Mouse (Mus musculus) gastrocnemius, adult 2 months (tissue): ENCODE data around the gene Emc3. TPM values are rescaled to one million over a fixed set of nuclear protein-coding genes. Genes with fewer than 3 reads are reported as not detected.

Experiments
- DNase-seq: peaks from one replicate; pipeline ENCODE4 v3.0.0; 2022
- H3K27ac ChIP-seq: fragments of 200-600 bp; 2 replicates; pipeline ENCODE4 v1.8.1; 2022; ENCODE audit warnings: mild to moderate bottlenecking
- H3K4me3 ChIP-seq: fragments of 200-600 bp; 2 replicates; pipeline ENCODE4 v1.8.1; 2022; ENCODE audit warnings: mild to moderate bottlenecking, moderate library complexity
- CTCF ChIP-seq: fragments of 200-600 bp; IDR thresholded peaks from 2 replicates; pipeline ENCODE4 v1.8.1; 2022; ENCODE audit warnings: antibody characterized with exemption, mild to moderate bottlenecking, moderate library complexity
- intact Hi-C: fragments of 180-260 bp; cut with DNase I; formaldehyde crosslinking; loops from one replicate; pipeline ENCODE4 v1.15.1; 2025
- microRNA-seq: library from miRNA; unstranded; fragments of <30 nt; microRNA quantifications from one replicate; pipeline ENCODE4 v1.2.0, GENCODE M21; 2021
- total RNA-seq, 2 experiments: library from RNA; stranded (reverse); gene quantifications; 2 replicates each; pipeline ENCODE4 v1.2.3; 2021

Emc3 gene
- total RNA-seq, 2 experiments from 2014 or later: 54.9 to 63.2 TPM

DNA sequence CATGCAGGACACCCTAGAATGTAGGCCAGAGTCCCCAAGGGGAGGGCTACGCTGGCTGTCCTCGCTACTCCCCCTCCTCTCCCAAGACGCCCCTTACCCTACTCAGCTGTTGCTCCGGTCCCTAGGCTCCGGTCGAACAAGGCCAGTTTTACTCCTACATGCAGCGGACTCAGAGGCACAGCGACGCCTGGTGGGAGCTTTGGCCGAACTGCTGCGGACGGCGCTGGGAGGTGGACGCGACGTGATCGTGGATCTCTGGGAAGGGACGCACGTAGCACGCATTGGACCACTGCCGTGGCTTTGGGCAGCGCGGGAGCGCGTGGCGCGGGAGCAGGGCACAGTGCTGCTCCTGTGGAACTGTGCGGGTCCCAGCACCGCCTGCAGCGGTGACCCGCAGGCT lies 62.0 kb downstream of the Emc3 start:
- DNase-seq: peak; percentile 87
- intact Hi-C loops: loop anchor here (1.0 kb wide), 2 partner anchors 25 to 28 kb away; no protein-coding TSS in a partner anchor
- peak; percentile 63 for TF ChIP-seq CTCF
- Histone ChIP-seq H3K27ac (peak overlapping the region; percentile 71), H3K4me3 (peak overlapping the region; percentile 69)

DNA sequence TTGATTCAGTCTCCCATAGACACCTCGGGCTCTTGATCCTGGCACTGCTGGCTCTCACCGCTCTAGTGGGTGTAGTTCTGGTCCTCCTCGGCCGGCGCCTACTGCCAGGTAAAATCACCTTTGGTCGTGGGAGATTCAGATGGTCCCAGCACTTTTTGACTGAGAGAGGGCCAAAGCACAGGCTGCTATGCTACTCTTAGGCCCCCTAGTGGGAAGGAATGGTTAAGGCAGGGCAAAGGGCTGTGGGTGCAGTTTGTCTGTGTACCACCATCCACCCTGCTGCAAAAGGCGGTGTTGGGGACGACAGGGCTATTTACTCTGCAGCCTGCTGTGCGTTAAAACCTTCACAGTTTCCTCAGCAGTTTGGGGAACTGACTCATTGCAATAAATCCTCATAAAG lies 62.4 kb downstream of the Emc3 start:
- Histone ChIP-seq H3K4me3 (peak overlapping the region; percentile 69), H3K27ac (peak overlapping the region; percentile 71)
- intact Hi-C loops: loop anchor here (1.0 kb wide), 2 partner anchors 25 to 28 kb away; no protein-coding TSS in a partner anchor
- peak; percentile 66 for TF ChIP-seq CTCF
- peak; percentile 75 for DNase-seq

DNA sequence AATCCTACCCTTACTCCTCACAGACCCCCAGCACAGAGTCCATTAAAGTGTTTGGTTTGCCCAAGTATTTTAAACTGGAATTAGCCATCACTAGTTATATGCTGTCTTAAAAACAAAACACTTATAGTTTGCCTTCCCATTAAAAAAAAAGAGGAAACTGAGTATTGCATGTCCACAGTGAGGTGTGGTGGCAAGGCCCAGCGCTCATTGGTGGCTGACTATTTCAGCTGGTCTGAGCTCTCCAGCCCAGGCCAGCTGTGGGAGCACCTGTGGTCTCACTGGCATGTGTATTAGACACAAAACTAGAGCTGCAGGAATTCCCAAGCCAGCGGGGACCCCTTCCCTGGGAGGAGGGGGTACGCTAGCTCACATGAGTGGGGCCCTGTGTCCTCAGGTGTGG lies 62.9 kb downstream of the Emc3 start:
- no peak for TF ChIP-seq CTCF
- intact Hi-C loops: no loop called here
- Histone ChIP-seq H3K27ac (no peak overlapping the region), H3K4me3 (no peak overlapping the region)
- DNase-seq: no peak

DNA sequence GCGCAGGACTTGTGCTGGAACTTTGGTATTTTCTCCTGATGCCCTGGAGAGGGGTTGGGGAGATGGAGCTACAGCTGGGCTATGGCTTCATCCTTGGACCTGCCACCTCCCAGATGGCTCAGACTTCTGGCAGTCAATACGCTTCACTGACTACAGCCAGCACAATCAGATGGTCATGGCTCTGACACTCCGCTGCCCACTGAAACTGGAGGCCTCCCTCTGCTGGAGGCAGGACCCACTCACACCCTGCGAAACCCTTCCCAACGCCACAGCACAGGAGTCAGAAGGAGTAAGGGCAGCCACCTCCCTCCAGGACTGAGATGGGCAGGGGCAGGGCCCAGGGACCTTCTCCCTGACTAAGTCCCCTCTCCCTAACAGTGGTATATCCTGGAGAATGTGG lies 65.8 kb downstream of the Emc3 start:
- no peak for TF ChIP-seq CTCF
- Histone ChIP-seq H3K27ac (no peak overlapping the region), H3K4me3 (no peak overlapping the region)
- no peak for DNase-seq
- intact Hi-C loops: no loop called here

Small RNAs within 50 kb of the gene (microRNA-seq; reads per million reads assigned to microRNA genes)
- gene Gm23365: not detected

Other genes starting within 250 kb of the Emc3 start
- not detected for gene Cpne9, start 249.3 kb downstream of the Emc3 start, total RNA-seq
- gene Brpf1, start 224.5 kb downstream of the Emc3 start, total RNA-seq: 10 to 100 TPM; 10.2 to 10.3 TPM
- 1 to 10 TPM; 3.9 to 5.2 TPM for gene Ogg1, start 204.7 kb downstream of the Emc3 start, total RNA-seq
- 10 to 100 TPM; 39.3 to 39.5 TPM for gene Camk1, start 187.7 kb downstream of the Emc3 start, total RNA-seq
- gene Tada3, start 153.8 kb downstream of the Emc3 start, total RNA-seq: 10 to 100 TPM; 14.1 to 15.5 TPM
- gene Arpc4, start 153.5 kb downstream of the Emc3 start, total RNA-seq: 10 to 100 TPM; 47.4 to 53.4 TPM
- gene Ttll3, start 142.4 kb downstream of the Emc3 start, total RNA-seq: 1 to 10 TPM in 1 of 2 experiments, under 1 TPM in 1; 0.48 to 1.3 TPM
- 1 to 10 TPM; 7.7 to 8.3 TPM for gene Rpusd3, start 112.3 kb downstream of the Emc3 start, total RNA-seq
- gene Cidec, start 95.9 kb downstream of the Emc3 start, total RNA-seq: 1 to 10 TPM in 1 of 2 experiments, under 1 TPM in 1; 0.97 to 5.0 TPM
- gene Jagn1, start 89.1 kb downstream of the Emc3 start, total RNA-seq: 10 to 100 TPM; 28.2 to 29.7 TPM
- gene Il17re, start 73.2 kb downstream of the Emc3 start, total RNA-seq: under 1 TPM; 0.25 to 0.26 TPM
- gene Il17rc, start 60.2 kb downstream of the Emc3 start, total RNA-seq: 1 to 10 TPM; 4.2 to 4.7 TPM
- gene Creld1, start 48.4 kb downstream of the Emc3 start, total RNA-seq: 10 to 100 TPM; 47.5 to 54.4 TPM
- under 1 TPM; 0.08 to 0.11 TPM for gene Prrt3, start 29.7 kb downstream of the Emc3 start, total RNA-seq
- gene Fancd2, start within 50 bp of the Emc3 start, total RNA-seq: under 1 TPM; 0.10 to 0.28 TPM
- not detected for gene Fancd2os, start 69.1 kb upstream of the Emc3 start, total RNA-seq
- 10 to 100 TPM; 37.3 to 46.0 TPM for gene Brk1, start 73.1 kb upstream of the Emc3 start, total RNA-seq
- gene Vhl, start 92.3 kb upstream of the Emc3 start, total RNA-seq: 1 to 10 TPM; 5.1 to 5.9 TPM
- 1 to 10 TPM; 3.9 to 6.1 TPM for gene Irak2, start 106.8 kb upstream of the Emc3 start, total RNA-seq
- gene Tatdn2, start 165.4 kb upstream of the Emc3 start, total RNA-seq: 10 to 100 TPM; 36.4 to 41.1 TPM
- 1 to 10 TPM in 1 of 2 experiments, not detected in 1; 1.0 TPM for gene Ghrl, start 188.2 kb upstream of the Emc3 start, total RNA-seq
- gene Sec13, start 209.1 kb upstream of the Emc3 start, total RNA-seq: 10 to 100 TPM; 60.0 to 74.1 TPM